Mouse (Mus musculus) embryonic facial prominence, embryonic 13.5 days (tissue): ENCODE data around the gene Polr3k. TPM values are rescaled to one million over a fixed set of nuclear protein-coding genes. Genes with fewer than 3 reads are reported as not detected.
A peak's percentile ranks its signal among the peaks of the same experiment; 100 is the strongest.

ENCODE experiments used
- ATAC-seq: fragments of 200-750 bp; cut with Nextera tagmentation; 2 replicates; pipeline ENCODE4 v1.8.0; 2017; ENCODE audit warnings: low read depth; ENCODE audit not compliant: insufficient number of reproducible peaks, insufficient read depth, low FRiP score, low TSS enrichment
- H3K27ac ChIP-seq: fragments of 300-500 bp; sonication (generic); 2 replicates; pipeline ENCODE4 v1.5.1; 2015; ENCODE audit warnings: moderate library complexity, mild to moderate bottlenecking, inconsistent platforms
- H3K27me3 ChIP-seq: fragments of 300-500 bp; sonication (generic); 2 replicates; pipeline ENCODE4 v1.6.1; 2015; ENCODE audit warnings: mild to moderate bottlenecking, inconsistent platforms
- H3K36me3 ChIP-seq: fragments of 300-500 bp; sonication (generic); 2 replicates; pipeline ENCODE4 v1.6.1; 2015; ENCODE audit warnings: mild to moderate bottlenecking, inconsistent platforms
- H3K4me1 ChIP-seq: fragments of 300-500 bp; sonication (generic); 2 replicates; pipeline ENCODE4 v1.6.1; 2015; ENCODE audit warnings: inconsistent platforms
- H3K4me2 ChIP-seq: fragments of 300-500 bp; sonication (generic); 2 replicates; pipeline ENCODE4 v1.6.1; 2015; ENCODE audit warnings: moderate library complexity, mild to moderate bottlenecking, inconsistent platforms
- H3K4me3 ChIP-seq: fragments of 300-500 bp; sonication (generic); 2 replicates; pipeline ENCODE4 v1.5.1; 2015; ENCODE audit warnings: mild to moderate bottlenecking, inconsistent platforms
- H3K9ac ChIP-seq: fragments of 300-500 bp; sonication (generic); 2 replicates; pipeline ENCODE4 v1.6.1; 2015; ENCODE audit warnings: mild to moderate bottlenecking, inconsistent platforms
- H3K9me3 ChIP-seq: fragments of 300-500 bp; sonication (generic); 2 replicates; pipeline ENCODE4 v1.6.1; 2016; ENCODE audit warnings: inconsistent platforms
- WGBS: fragments of 180-500 bp; shearing (Covaris S2); methylation state at CpG from one replicate; pipeline ENCODE4 v1.1.7; 2015; ENCODE audit warnings: mixed read lengths; 5-methylcytosine and 5-hydroxymethylcytosine counted together
- polyA plus RNA-seq: library from polyadenylated mRNA; unstranded; fragments of >200 nt; fragmentation: Nextera tagmentation; extraction: Ambion mirVana; gene quantifications from 2 replicates; pipeline ENCODE4 v1.2.1, GENCODE M21; 2015

Gene Polr3k
- polyA plus RNA-seq, result 77.8 and 87.4 TPM in 2 replicates

GRCm38 (mm10) chr2:181863791-181864535, at the start of gene Polr3k:
Gene Polr3k, plus strand, starts transcription at chr2:181864337.
- Histone ChIP-seq H3K27me3 (no peaks in the 10 kb centered on the region), H3K27ac (peak within 1 kb of the TSS; percentile 75), H3K4me2 (peak within 1 kb of the TSS; percentile 85), H3K9me3 (no peaks in the 10 kb centered on the region), H3K9ac (peak within 1 kb of the TSS; percentile 80), H3K4me3 (peak within 1 kb of the TSS; percentile 78), H3K36me3 (peaks cover 11% of the 10 kb centered on the region), H3K4me1 (peaks cover 16% of the 10 kb centered on the region)
- ATAC-seq, result peak; percentile 100
- 1% methylated on average over 35 of the region's 35 CpGs for WGBS

- H3K9me3 ChIP-seq, result no peaks in the 10 kb centered on the region
- no peaks in the 10 kb centered on the region for H3K36me3 ChIP-seq
- H3K9ac ChIP-seq, result no peak overlapping the region
- ATAC-seq, result no peak
- H3K4me3 ChIP-seq, result no peak overlapping the region
- no peak overlapping the region for H3K4me2 ChIP-seq
- 66% methylated on average over 2 of the region's 2 CpGs for WGBS
- H3K4me1 ChIP-seq, result no peaks in the 10 kb centered on the region
- no peaks in the 10 kb centered on the region for H3K27me3 ChIP-seq
- H3K27ac ChIP-seq, result no peak overlapping the region
Measured at GRCm38 (mm10) chr2:181829032-181829650, 35.0 kb upstream of the Polr3k start.

- ATAC-seq, result no peak
- H3K4me1 ChIP-seq, result no peaks in the 10 kb centered on the region
- no peak overlapping the region for H3K4me2 ChIP-seq
- WGBS, result 77% methylated on average over 2 of the region's 2 CpGs
- no peaks in the 10 kb centered on the region for H3K9me3 ChIP-seq
- H3K4me3 ChIP-seq, result no peak overlapping the region
- no peak overlapping the region for H3K9ac ChIP-seq
- no peaks in the 10 kb centered on the region for H3K36me3 ChIP-seq
- H3K27ac ChIP-seq, result no peak overlapping the region
- no peaks in the 10 kb centered on the region for H3K27me3 ChIP-seq
Measured at GRCm38 (mm10) chr2:181832745-181833144, 31.4 kb upstream of the Polr3k start.

GRCm38 (mm10) chr2:181837372-181838292, 26.5 kb upstream of the Polr3k start, which contains the start of gene Pcmtd2:
Gene Pcmtd2, plus strand, starts transcription at chr2:181837854.
- Histone ChIP-seq H3K4me1 (peaks cover 10% of the 10 kb centered on the region), H3K27me3 (no peaks in the 10 kb centered on the region), H3K9me3 (no peaks in the 10 kb centered on the region), H3K9ac (peak within 1 kb of the TSS; percentile 86), H3K4me2 (peak within 1 kb of the TSS; percentile 77), H3K27ac (peak within 1 kb of the TSS; percentile 89), H3K4me3 (peak within 1 kb of the TSS; percentile 70), H3K36me3 (peaks cover 14% of the 10 kb centered on the region)
- ATAC-seq, result peak; percentile 96
- under 1% methylated on average over 35 of the region's 35 CpGs for WGBS

GRCm38 (mm10) chr2:181838293-181838680, 25.9 kb upstream of the Polr3k start:
- 3% methylated on average over 3 of the region's 3 CpGs for WGBS
- H3K4me2 ChIP-seq, result peak overlapping the region; percentile 77
- peak overlapping the region; percentile 70 for H3K4me3 ChIP-seq
- ATAC-seq, result no peak
- H3K4me1 ChIP-seq, result peaks cover 10% of the 10 kb centered on the region
- H3K9ac ChIP-seq, result peak overlapping the region; percentile 86
- H3K27me3 ChIP-seq, result no peaks in the 10 kb centered on the region
- no peaks in the 10 kb centered on the region for H3K9me3 ChIP-seq
- peak overlapping the region; percentile 89 for H3K27ac ChIP-seq
- H3K36me3 ChIP-seq, result peaks cover 15% of the 10 kb centered on the region

- H3K9ac ChIP-seq, result no peak overlapping the region
Measured at GRCm38 (mm10) chr2:181845709-181846394, 18.3 kb upstream of the Polr3k start.

GRCm38 (mm10) chr2:181864536-181864860, 361 bp downstream of the Polr3k start:
- Histone ChIP-seq H3K27ac (peak overlapping the region; percentile 75), H3K36me3 (peaks cover 17% of the 10 kb centered on the region), H3K9ac (peak overlapping the region; percentile 80), H3K4me3 (peak overlapping the region; percentile 78), H3K4me2 (peak overlapping the region; percentile 85), H3K9me3 (no peaks in the 10 kb centered on the region), H3K27me3 (no peaks in the 10 kb centered on the region), H3K4me1 (peaks cover 16% of the 10 kb centered on the region)
- WGBS, result 0% methylated on average over 22 of the region's 22 CpGs
- peak; percentile 35; the same call in 1 of the 2 replicates for ATAC-seq

More at GRCm38 (mm10) chr2:181845709-181846394, 18.3 kb upstream of the Polr3k start:
- WGBS, result 89% methylated on average over 5 of the region's 5 CpGs
- no peak overlapping the region for H3K4me3 ChIP-seq
- no peak for ATAC-seq
- H3K4me2 ChIP-seq, result no peak overlapping the region
- peaks cover 56% of the 10 kb centered on the region for H3K36me3 ChIP-seq
- no peaks in the 10 kb centered on the region for H3K9me3 ChIP-seq
- no peaks in the 10 kb centered on the region for H3K4me1 ChIP-seq
- no peak overlapping the region for H3K27ac ChIP-seq
- H3K27me3 ChIP-seq, result no peaks in the 10 kb centered on the region

- ATAC-seq, result no peak
- H3K9me3 ChIP-seq, result no peaks in the 10 kb centered on the region
- H3K27ac ChIP-seq, result no peak overlapping the region
- 59% methylated on average over 5 of the region's 5 CpGs for WGBS
- H3K4me1 ChIP-seq, result peaks cover 16% of the 10 kb centered on the region
- no peaks in the 10 kb centered on the region for H3K27me3 ChIP-seq
- peaks cover 29% of the 10 kb centered on the region for H3K36me3 ChIP-seq
- H3K4me3 ChIP-seq, result no peak overlapping the region
- H3K9ac ChIP-seq, result no peak overlapping the region
- no peak overlapping the region for H3K4me2 ChIP-seq
Measured at GRCm38 (mm10) chr2:181866931-181867330, 2.8 kb downstream of the Polr3k start.

- Histone ChIP-seq H3K4me1 (no peaks in the 10 kb centered on the region), H3K9me3 (no peaks in the 10 kb centered on the region), H3K4me3 (no peak overlapping the region), H3K36me3 (peaks cover 36% of the 10 kb centered on the region), H3K4me2 (no peak overlapping the region), H3K9ac (no peak overlapping the region), H3K27me3 (no peaks in the 10 kb centered on the region), H3K27ac (no peak overlapping the region)
- WGBS, result 88% methylated on average over 2 of the region's 2 CpGs
- peak; percentile 69 for ATAC-seq
Measured at GRCm38 (mm10) chr2:181871039-181871438, 6.9 kb downstream of the Polr3k start.

GRCm38 (mm10) chr2:181878903-181879302, 14.8 kb downstream of the Polr3k start:
- no peak overlapping the region for H3K9ac ChIP-seq
- no peak for ATAC-seq
- 85% methylated on average over 1 of the region's 1 CpGs for WGBS

More at GRCm38 (mm10) chr2:181878903-181879302, 14.8 kb downstream of the Polr3k start:
- Histone ChIP-seq H3K4me1 (no peaks in the 10 kb centered on the region), H3K9me3 (no peaks in the 10 kb centered on the region), H3K27me3 (no peaks in the 10 kb centered on the region), H3K4me2 (no peak overlapping the region), H3K4me3 (no peak overlapping the region), H3K27ac (no peak overlapping the region), H3K36me3 (0 out of 2 replicates have a peak, but pooled peaks cover 3% of the 10 kb centered on the region)
